Mouse (Mus musculus) cerebellum, adult 11 months (tissue): ENCODE results near the gene Olfr516.
A peak's percentile ranks its signal among the peaks of the same experiment; 100 is the strongest.

ENCODE experiments used
- DNase-seq: peaks from one replicate; pipeline ENCODE4 v3.0.0; 2022

Olfr516 gene

DNA sequence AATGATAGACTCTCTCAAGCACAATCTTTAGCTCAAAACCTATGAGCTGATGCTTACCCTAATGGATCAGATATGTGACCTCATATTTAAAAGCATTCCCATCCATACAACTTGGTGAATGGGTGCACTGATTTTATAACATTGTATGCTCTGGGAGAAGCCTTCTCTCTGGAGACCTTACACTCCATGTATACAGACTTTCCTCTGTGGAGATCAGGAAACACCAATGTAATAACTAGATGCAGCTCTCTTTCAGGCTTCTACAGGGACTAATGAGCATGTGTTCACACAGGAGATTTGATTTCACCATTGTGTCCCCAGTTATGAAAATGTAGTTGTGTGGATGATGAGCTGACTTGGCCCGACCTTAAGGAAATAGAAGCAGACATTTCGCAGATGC, at the start of gene Olfr516:
Gene Olfr516, minus strand, starts transcription at position 101 of the 400 bp plus-strand sequence.
- DNase-seq, result no peak

- DNase-seq, result no peak
These were observed 44.0 kb upstream of the Olfr516 start, which contains the start of gene Olfr519 for GRCm38 (mm10) chr7:108894320-108894719. Gene Olfr519 (minus strand): TSS chr7:108894420.

DNA sequence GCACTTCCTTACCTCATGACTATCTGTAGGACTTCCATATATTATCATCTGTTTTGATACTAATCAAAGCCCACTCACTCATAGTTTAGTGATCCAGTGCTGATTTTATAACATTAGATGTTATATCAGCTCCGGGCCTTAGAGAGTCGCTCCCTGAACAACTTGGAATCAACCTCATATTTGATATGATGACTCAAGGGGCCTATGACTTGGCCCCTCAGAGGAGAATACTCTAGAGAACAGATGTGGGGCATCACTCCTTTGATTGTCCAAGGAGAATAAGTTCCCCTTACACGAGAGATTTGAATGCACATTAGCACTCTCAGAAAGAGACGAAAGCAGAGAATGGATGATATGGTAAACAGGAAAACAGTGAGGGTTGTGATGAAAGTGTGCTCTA, 34.6 kb upstream of the Olfr516 start, which contains the start of gene Olfr518:
Gene Olfr518, minus strand, starts transcription at position 101 of the 400 bp plus-strand sequence.
- DNase-seq, result no peak

- no peak for DNase-seq
These were observed 21.9 kb upstream of the Olfr516 start, which contains the start of gene Olfr517 for GRCm38 (mm10) chr7:108872279-108872678. Gene Olfr517 (minus strand): TSS chr7:108872379.

GRCm38 (mm10) chr7:108825897-108826296, 24.4 kb downstream of the Olfr516 start, which contains the start of gene Olfr514:
Gene Olfr514 (minus strand): TSS chr7:108825997.
- no peak for DNase-seq

DNA sequence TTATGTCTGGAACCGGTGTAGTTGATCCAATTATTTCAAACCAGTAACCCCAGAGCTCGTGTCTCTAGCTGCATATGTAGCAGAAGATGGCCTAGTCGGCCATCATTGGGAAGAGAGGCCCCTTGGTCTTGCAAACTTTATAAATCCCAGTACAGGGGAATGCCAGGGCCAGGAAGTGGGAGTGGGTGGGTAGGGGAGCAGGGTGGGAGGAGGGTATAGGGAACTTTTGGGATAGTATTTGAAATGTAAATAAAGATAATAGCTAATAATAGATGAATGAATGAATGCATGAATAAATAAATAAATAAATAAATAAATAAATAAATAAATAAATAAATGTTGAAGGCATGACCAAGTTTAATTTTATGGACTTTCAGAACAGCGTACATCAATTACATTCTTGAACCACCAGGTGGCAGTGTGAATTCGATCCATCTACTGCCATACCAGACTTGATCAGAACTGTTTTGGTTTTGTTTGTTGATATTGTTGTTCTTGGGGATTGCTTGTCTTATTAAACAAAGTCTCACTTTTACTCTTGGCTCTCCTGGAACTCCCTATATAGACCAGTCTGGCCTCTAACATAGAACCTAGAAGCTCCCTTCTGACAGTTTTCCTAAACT, 35.6 kb downstream of the Olfr516 start:
- DNase-seq, result peak; percentile 1

GRCm38 (mm10) chr7:108797205-108797933, 53.0 kb downstream of the Olfr516 start:
- no peak for DNase-seq
